ENCODE assay signal across 12 mouse cellular contexts in genomic region chr11:57445237-57445962, GRCm38 (mm10).
DNase-seq lines count a peak whose midpoint lies in the region; ATAC-seq lines count a peak whose summit lies in the region.
"Had no signal": no experiment of that assay in that cellular context is flagged by ENCODE, and none has a peak within 500 bp of the region (broad histone marks: within the 10 kb centered on the region; RNA-seq: fewer than 3 reads in every experiment).

No protein-coding gene starts in this region.

- 41% methylated on average over 6 of the region's 6 CpGs for WGBS in heart, embryonic 16.5 days

- H3K36me3 ChIP-seq in heart, embryonic 16.5 days (ENCODE audit: control insufficient read depth, insufficient read depth) = no peaks in the 10 kb centered on the region
- H3K36me3 ChIP-seq: embryonic facial prominence, embryonic 15.5 days; G1E had no signal

- H3K27me3 ChIP-seq in heart, embryonic 16.5 days (ENCODE audit: control insufficient read depth, insufficient read depth, low read length) = no peaks in the 10 kb centered on the region
- H3K27me3 ChIP-seq: embryonic facial prominence, embryonic 15.5 days had no signal

- H3K9ac ChIP-seq in heart, embryonic 16.5 days (ENCODE audit: low read length) = no peak overlapping the region
- H3K9ac ChIP-seq: embryonic facial prominence, embryonic 15.5 days had no signal

- no peak overlapping the region for H3K4me2 ChIP-seq in heart, embryonic 16.5 days (ENCODE audit: low read depth, low read length)
- H3K4me2 ChIP-seq: embryonic facial prominence, embryonic 15.5 days had no signal

- H3K4me3 ChIP-seq in heart, embryonic 16.5 days (ENCODE audit: low read length) = no peak overlapping the region
- H3K4me3 ChIP-seq: embryonic facial prominence, embryonic 15.5 days had no signal

- no peaks in the 10 kb centered on the region for H3K9me3 ChIP-seq in heart, embryonic 16.5 days (replicated peaks; ENCODE audit: control insufficient read depth, low read length)
- H3K9me3 ChIP-seq: embryonic facial prominence, embryonic 15.5 days; G1E had no signal

- DNase-seq in heart, adult 9 months (ENCODE audit: low spot score in 2 of 2) = peak; percentile 50 to 68
- DNase-seq in heart, postnatal 36 days = no peak
- peak; percentile 79 for DNase-seq in CD4-positive helper T cell, adult 2 months (ENCODE audit: low read depth, low spot score)
- peak; percentile 8 to 47 for DNase-seq in lung, postnatal 4 days
- DNase-seq in Muller cell, postnatal 12 days (ENCODE audit: inconsistent ontology term) = no peak
- DNase-seq in left cerebral cortex, adult 9 months (ENCODE audit: low spot score in 2 of 2) = no peak
- DNase-seq in kidney, postnatal 10 days = no peak
- DNase-seq: gastrocnemius, postnatal 10 days; right cerebral cortex, postnatal 4 days had no signal

- no peak; the same call in 1 of the 2 replicates for ATAC-seq in heart, embryonic 16.5 days (replicated peaks; ENCODE audit: extremely low read depth, insufficient read depth, low FRiP score)

- H3K27ac ChIP-seq in heart, embryonic 16.5 days (ENCODE audit: low read length) = 0 out of 2 replicates have a peak overlapping the region, but pooled peaks have one; percentile 27
- H3K27ac ChIP-seq: embryonic facial prominence, embryonic 15.5 days had no signal

- intact Hi-C loops in heart, postnatal 36 days (cut with DNase I) = no loop called here

- no peaks in the 10 kb centered on the region for H3K4me1 ChIP-seq in heart, embryonic 16.5 days (ENCODE audit: control insufficient read depth, insufficient read depth, low read length)
- H3K4me1 ChIP-seq: embryonic facial prominence, embryonic 15.5 days had no signal

Comparison
In these comparisons a context has a peak if more than half of its experiments do, and no peak if none do; other contexts are left out.
1. DNase-seq: peak in heart, adult 9 months (2 of 2), CD4-positive helper T cell, adult 2 months (single experiment) and lung, postnatal 4 days (2 of 2); none in heart, postnatal 36 days (0 of 2), Muller cell, postnatal 12 days (single experiment), left cerebral cortex, adult 9 months (0 of 2) and kidney, postnatal 10 days (single experiment).